Mouse (Mus musculus): ENCODE results near the gene Pkhd1. TPM values are rescaled to one million over a fixed set of nuclear protein-coding genes. Genes with fewer than 3 reads are reported as not detected.
A peak's percentile ranks its signal among the peaks of the same experiment; 100 is the strongest.
"Not testable (repeated sequence)": the region's sequence is repeated elsewhere in the genome, so short reads cannot be mapped to it uniquely, and the experiment has no call there.

Gene Pkhd1
- polyA plus RNA-seq, 1 experiment from 2014 or later, result 0.05 TPM

DNA sequence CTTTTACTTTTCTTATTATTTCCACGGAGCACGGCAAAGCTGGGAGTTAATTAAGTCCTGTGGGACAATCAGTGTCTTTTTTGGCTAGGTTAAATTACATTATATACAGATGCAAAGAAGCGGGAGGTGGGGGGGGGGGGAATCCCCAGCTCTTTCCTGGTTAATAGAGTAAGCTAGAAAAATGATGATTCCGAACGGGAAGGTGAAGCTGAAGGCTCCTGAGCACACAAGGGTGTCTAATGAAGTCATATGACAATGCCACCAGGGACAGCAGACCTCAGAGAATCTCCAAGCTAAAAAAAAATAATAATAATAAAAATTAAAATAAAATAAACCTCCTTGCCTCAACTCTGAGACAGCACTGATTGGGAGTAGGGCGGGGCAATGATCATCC is 139.6 kb downstream of the Pkhd1 start:
- Histone ChIP-seq H3K9ac (no peak overlapping the region; the same call in 1 of the 2 replicates), H3K36me3 (no peaks in the 10 kb centered on the region), H3K4me2 (replicated peaks) (peak overlapping the region; percentile 73), H3K27me3 (peaks cover 40% of the 10 kb centered on the region), H3K9me3 (no peaks in the 10 kb centered on the region), H3K4me3 (peak overlapping the region; percentile 39), H3K27ac (no peak overlapping the region), H3K4me1 (peaks cover 14% of the 10 kb centered on the region; the same call in 1 of the 2 replicates)
- no peak for ATAC-seq (ENCODE audit: low FRiP score, low read depth)
- WGBS, result 23% methylated on average over 6 of the region's 6 CpGs

DNA sequence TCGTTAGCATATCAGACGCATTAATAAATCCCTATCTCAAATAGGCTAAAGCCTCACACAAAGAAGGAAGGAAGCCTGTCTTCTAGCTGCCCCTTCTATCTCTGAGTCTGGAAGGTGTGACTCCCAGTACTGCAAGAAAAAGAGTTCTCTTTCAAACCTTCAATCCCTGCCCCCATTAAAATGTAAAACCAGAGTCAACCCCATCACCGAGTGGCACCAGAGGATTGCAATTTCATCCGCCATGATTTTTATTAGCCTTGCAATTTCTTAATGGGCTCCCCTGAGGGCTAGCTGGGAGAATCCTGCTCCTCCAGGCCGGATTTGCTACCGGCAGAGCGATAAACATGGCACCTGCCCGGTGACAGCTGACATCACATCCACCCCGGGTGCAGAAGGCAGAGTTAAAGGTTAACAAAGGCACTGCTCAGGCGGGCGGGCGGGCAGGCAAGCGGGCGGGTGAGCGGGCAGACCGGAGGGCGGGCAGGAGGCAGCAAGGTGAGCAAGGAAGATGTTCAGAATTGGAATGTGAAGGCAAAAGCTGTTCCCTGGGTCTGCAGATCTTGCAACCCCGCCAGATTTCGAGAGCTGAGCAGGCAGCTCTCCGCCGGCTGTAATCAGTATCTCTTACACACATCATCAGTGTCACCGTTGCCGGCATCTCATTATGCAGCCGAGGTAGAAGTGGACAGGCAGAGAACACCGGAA is 140.2 kb downstream of the Pkhd1 start:
- Histone ChIP-seq H3K4me1 (peaks cover 14% of the 10 kb centered on the region; the same call in 1 of the 2 replicates), H3K4me2 (replicated peaks) (peak overlapping the region; percentile 73), H3K9ac (peak overlapping the region; percentile 43), H3K27me3 (peaks cover 46% of the 10 kb centered on the region), H3K4me3 (peak overlapping the region; percentile 39), H3K9me3 (no peaks in the 10 kb centered on the region), H3K27ac (no peak overlapping the region), H3K36me3 (no peaks in the 10 kb centered on the region)
- peak; percentile 48 for ATAC-seq (ENCODE audit: low FRiP score, low read depth)
- 5% methylated on average over 25 of the region's 25 CpGs for WGBS

DNA sequence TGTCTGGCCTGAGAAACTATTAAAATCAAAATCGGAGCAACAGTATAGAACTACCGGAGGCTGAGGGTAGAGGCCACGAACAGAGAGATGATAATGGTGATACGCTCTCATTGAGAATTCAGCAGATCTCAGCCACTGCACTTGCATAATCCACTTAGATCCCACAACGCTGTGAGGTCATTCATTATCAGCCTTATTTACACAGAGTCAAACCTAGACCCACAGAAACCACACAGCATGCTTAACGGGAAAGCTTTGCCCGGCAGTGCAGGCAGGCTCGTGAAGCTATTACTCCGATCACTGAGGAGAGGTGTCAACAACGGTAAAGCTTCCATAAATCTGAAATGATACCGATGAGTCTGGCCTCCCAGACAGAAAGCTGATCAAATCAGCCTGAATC is 147.1 kb downstream of the Pkhd1 start:
- H3K27me3 ChIP-seq, result peaks cover 21% of the 10 kb centered on the region
- no peak overlapping the region for H3K4me3 ChIP-seq
- no peaks in the 10 kb centered on the region for H3K9me3 ChIP-seq
- H3K4me2 ChIP-seq (replicated peaks), result no peak overlapping the region
- H3K36me3 ChIP-seq, result no peaks in the 10 kb centered on the region
- H3K27ac ChIP-seq, result no peak overlapping the region
- H3K4me1 ChIP-seq, result 0 out of 2 replicates have a peak, but pooled peaks cover 4% of the 10 kb centered on the region
- 69% methylated on average over 11 of the region's 11 CpGs for WGBS
- no peak for ATAC-seq (ENCODE audit: low FRiP score, low read depth)
- H3K9ac ChIP-seq, result no peak overlapping the region

DNA sequence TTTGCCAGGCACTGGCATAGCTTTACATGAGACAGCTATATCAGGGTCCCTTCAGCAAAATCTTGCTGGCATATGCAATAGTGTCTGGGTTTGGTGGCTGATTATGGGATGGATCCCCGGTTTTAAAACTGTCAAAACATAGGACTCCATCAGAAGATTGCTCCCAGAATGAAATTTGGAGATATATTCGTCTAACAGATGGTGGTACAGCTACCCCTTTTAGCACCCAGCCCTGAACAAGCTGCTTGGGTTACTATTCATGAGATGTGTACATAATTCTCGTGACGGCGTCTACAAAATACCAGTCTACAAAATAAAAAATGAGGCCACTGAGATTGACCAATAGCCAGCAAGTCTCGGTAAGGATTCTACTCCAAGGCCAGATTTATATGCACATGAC is 147.5 kb downstream of the Pkhd1 start:
- 79% methylated on average over 6 of the region's 6 CpGs for WGBS
- no peak for ATAC-seq (ENCODE audit: low FRiP score, low read depth)

DNA sequence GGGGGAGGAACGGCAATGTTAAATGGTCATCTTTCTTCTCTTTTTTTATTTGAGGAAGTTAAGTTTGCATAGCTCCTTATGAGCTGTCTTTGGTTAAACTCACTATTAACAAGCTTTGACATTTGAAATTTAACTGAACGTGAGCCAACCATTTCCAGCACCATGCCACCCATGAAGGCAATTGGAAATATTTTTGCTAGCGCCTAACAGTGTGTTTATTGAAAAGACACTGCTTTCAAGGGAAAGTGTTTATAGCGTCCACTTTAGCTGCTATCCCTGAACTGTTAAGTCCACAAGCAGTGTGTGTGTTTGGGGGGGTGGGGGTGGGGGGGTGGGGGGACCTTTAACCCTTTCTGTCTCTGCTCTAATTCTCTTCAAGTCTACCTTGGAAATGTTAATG is 151.4 kb downstream of the Pkhd1 start:
- no peak overlapping the region for H3K27ac ChIP-seq

More for the DNA sequence above, 147.5 kb downstream of the Pkhd1 start:
- Histone ChIP-seq H3K9me3 (no peaks in the 10 kb centered on the region), H3K36me3 (no peaks in the 10 kb centered on the region), H3K4me2 (replicated peaks) (no peak overlapping the region), H3K9ac (no peak overlapping the region), H3K27ac (no peak overlapping the region), H3K4me1 (0 out of 2 replicates have a peak, but pooled peaks cover 4% of the 10 kb centered on the region), H3K4me3 (no peak overlapping the region), H3K27me3 (peaks cover 21% of the 10 kb centered on the region)

DNA sequence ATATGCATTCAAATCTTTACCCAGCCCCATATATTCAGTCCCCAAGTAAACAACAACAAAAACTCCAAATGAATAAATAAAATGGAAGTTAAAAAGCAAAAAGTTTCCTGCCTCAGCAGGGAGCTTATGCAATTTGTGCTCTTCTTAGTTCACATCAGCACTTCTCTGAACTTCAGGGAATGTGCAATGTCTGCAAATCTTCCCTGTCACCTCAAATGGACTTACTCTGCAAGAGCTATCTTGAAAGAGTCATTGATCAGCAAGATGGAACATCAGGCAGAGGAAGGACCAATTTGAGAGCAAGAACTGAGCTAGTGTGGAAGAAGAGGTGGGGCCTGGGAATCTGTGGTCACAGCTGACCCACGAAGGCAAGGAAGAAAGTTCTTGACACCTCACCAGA is 163.2 kb downstream of the Pkhd1 start:
- H3K9ac ChIP-seq, result no peak overlapping the region
- no peaks in the 10 kb centered on the region for H3K36me3 ChIP-seq
- ATAC-seq (ENCODE audit: low FRiP score, low read depth), result no peak
- H3K27ac ChIP-seq, result no peak overlapping the region
- no peak overlapping the region for H3K4me2 ChIP-seq (replicated peaks)
- H3K27me3 ChIP-seq, result 0 out of 2 replicates have a peak, but pooled peaks cover 9% of the 10 kb centered on the region
- 63% methylated on average over 1 of the region's 1 CpGs for WGBS
- H3K4me1 ChIP-seq, result no peaks in the 10 kb centered on the region
- no peak overlapping the region for H3K4me3 ChIP-seq
- no peaks in the 10 kb centered on the region for H3K9me3 ChIP-seq

More for the DNA sequence above, 151.4 kb downstream of the Pkhd1 start:
- peak; percentile 52; the same call in 1 of the 2 replicates for ATAC-seq (ENCODE audit: low FRiP score, low read depth)
- no peak overlapping the region for H3K4me3 ChIP-seq
- no peak overlapping the region for H3K4me2 ChIP-seq (replicated peaks)
- WGBS, result 17% methylated on average over 4 of the region's 4 CpGs
- H3K9ac ChIP-seq, result no peak overlapping the region
- peaks cover 4% of the 10 kb centered on the region; the same call in 1 of the 2 replicates for H3K27me3 ChIP-seq
- no peaks in the 10 kb centered on the region for H3K36me3 ChIP-seq
- H3K9me3 ChIP-seq, result no peaks in the 10 kb centered on the region
- H3K4me1 ChIP-seq, result 0 out of 2 replicates have a peak, but pooled peaks cover 4% of the 10 kb centered on the region

DNA sequence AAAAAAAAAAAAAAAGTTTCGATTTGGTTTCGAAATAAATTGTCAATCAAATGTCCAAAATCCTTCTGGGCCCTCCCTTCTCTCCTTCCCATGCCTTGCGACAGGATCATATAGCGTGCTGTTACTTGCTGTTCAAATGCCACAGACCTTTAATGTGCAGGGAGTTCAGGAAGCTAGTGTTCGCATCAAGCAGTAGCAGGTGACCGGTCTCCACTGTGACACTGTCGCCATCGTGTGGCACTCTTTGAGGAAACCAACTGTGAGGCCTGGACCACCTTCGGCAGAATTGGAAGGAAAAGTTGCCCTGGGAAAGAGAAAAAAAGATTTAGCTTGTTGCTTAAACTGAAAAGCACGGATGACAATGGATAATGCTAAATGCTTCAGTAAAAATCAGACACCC is 167.8 kb downstream of the Pkhd1 start:
- no peak overlapping the region for H3K9ac ChIP-seq
- no peak overlapping the region for H3K4me3 ChIP-seq
- H3K4me1 ChIP-seq, result no peaks in the 10 kb centered on the region
- no peaks in the 10 kb centered on the region for H3K9me3 ChIP-seq
- no peak overlapping the region for H3K4me2 ChIP-seq (replicated peaks)
- no peaks in the 10 kb centered on the region for H3K36me3 ChIP-seq
- H3K27me3 ChIP-seq, result 0 out of 2 replicates have a peak, but pooled peaks cover 5% of the 10 kb centered on the region
- ATAC-seq (ENCODE audit: low FRiP score, low read depth), result peak; percentile 57; the same call in 1 of the 2 replicates
- no peak overlapping the region for H3K27ac ChIP-seq
- 25% methylated on average over 10 of the region's 10 CpGs for WGBS

DNA sequence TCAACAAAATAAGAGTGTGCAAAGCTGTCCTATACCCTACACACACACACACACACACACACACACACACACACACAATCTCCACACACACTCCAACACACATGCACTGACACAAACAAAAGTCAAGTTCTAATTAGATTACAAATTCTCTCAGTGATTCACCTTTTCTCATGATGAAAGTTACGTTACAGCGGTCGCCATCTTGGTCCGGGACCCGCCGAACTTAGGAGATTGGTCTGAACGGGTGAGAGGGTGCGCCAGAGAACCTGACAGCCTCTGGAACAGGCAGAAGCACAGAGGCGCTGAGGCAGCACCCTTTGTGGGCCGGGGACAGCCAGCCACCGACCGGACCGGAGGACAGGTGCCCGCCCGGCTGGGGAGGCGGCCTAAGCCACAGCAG is 185.8 kb downstream of the Pkhd1 start:
- not testable (repeated sequence) for ATAC-seq (ENCODE audit: low FRiP score, low read depth)

DNA sequence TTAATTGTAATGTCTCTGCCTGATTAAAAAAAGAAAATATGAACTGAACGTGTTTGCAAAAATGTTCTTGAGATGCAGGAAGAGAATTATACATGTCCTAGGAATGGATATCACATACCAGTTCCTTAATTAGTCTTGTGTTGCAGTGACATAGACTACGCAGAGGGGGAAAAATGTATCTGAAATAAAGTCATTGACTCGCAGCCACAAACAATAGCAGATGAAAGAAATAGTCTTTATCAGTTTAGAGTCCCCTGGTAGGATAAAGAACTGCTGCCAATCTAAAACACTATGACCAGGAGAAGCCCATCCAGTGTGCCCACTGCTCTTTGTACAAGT is 188.8 kb downstream of the Pkhd1 start:
- Histone ChIP-seq H3K27me3 (no peaks in the 10 kb centered on the region), H3K4me1 (no peaks in the 10 kb centered on the region), H3K4me3 (no peak overlapping the region), H3K4me2 (replicated peaks) (no peak overlapping the region), H3K27ac (no peak overlapping the region), H3K9ac (no peak overlapping the region), H3K9me3 (no peaks in the 10 kb centered on the region), H3K36me3 (no peaks in the 10 kb centered on the region)
- WGBS, result 86% methylated on average over 3 of the region's 3 CpGs
- ATAC-seq (ENCODE audit: low FRiP score, low read depth), result no peak

More for the DNA sequence above, 185.8 kb downstream of the Pkhd1 start:
- WGBS, result 89% methylated on average over 16 of the region's 16 CpGs
- not testable (repeated sequence) for H3K27ac ChIP-seq; H3K4me3 ChIP-seq; H3K36me3 ChIP-seq; H3K4me2 ChIP-seq (replicated peaks); H3K9ac ChIP-seq; H3K9me3 ChIP-seq; H3K27me3 ChIP-seq; H3K4me1 ChIP-seq

DNA sequence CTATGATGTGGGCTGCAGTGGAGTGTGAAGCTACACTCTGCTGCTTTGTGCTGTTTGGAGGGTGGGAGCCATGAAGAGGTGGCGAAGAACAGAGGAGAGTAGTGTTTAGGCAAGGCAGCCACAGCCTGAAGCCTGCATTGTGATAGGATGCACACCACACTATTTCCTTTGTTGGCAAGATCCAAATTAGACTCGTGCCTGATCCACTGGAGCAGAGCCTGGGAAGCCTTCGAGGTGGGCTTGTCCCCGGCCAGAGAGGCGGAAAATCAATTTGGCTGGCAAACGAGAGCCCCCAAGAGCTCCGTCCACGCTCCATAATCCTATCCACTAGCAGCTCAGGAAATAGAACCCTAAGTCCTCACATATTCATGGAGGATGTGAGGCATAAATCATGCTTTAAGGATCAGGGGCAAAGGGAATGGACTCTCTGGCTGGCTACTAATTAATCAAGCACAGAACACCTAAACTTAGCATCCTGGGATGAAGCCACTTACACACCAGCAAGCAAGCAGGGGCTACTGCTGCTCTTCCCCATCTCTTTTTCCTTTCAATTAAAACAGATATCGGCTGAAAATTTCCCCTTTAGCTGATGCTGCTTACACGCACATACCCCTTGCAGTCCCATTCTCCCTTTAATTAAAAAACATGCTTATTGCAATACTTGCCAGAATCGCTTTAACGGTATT is 189.4 kb downstream of the Pkhd1 start:
- no peak overlapping the region for H3K4me2 ChIP-seq (replicated peaks)

DNA sequence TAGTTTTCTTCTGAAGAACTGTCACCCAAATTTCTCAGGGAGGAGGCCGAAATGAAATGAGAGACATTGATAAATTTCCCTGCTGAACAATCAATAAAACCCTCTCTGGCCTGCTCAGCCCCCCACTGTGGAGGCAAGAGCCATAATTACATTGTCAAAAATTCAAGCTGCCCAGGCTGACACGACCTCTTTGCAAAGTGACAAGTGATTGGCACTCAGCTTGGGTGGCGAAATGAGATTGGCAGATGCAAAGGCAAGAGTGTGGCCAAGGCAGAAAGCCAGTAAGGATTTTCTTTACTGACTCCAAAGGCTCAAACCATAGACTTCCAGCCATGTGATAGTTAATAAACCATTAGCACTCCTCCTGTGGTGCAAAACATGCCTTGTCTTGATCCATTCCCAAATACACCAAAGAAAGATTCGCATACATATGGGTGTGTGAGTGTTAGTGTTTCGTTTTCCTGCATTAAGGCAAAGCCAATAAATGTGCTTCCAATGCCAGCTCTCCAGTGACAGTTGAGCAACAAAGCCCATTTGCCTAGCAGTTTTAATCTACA is 208.4 kb downstream of the Pkhd1 start:
- Histone ChIP-seq H3K4me1 (0 out of 2 replicates have a peak, but pooled peaks cover 5% of the 10 kb centered on the region), H3K27me3 (no peaks in the 10 kb centered on the region)

More for the DNA sequence above, 189.4 kb downstream of the Pkhd1 start:
- no peaks in the 10 kb centered on the region for H3K27me3 ChIP-seq
- H3K4me1 ChIP-seq, result no peaks in the 10 kb centered on the region
- no peak for ATAC-seq (ENCODE audit: low FRiP score, low read depth)
- no peak overlapping the region for H3K9ac ChIP-seq
- 58% methylated on average over 12 of the region's 12 CpGs for WGBS
- no peak overlapping the region for H3K4me3 ChIP-seq
- no peaks in the 10 kb centered on the region for H3K9me3 ChIP-seq
- no peak overlapping the region for H3K27ac ChIP-seq
- H3K36me3 ChIP-seq, result no peaks in the 10 kb centered on the region

DNA sequence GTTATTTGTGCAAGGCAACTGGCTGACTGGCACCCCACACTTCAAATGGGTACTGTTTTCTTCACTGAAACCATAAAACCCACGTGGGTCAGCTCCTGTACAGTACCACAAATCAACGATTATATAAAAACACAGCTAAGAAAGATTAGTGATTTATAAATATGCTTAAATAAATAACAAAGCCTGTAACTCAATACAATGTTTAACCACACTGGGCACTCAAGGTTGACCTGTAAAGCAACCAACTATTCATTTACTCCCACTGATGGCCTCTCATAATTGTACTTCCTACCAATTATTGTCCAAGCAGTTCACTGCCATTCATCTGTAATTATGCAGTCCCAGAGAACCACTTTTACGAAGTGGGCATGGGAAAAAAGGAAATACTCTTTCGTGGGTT is 219.5 kb downstream of the Pkhd1 start:
- no peak for ATAC-seq (ENCODE audit: low FRiP score, low read depth)
- H3K4me1 ChIP-seq, result no peaks in the 10 kb centered on the region
- H3K27me3 ChIP-seq, result no peaks in the 10 kb centered on the region
- no peaks in the 10 kb centered on the region for H3K36me3 ChIP-seq
- no peak overlapping the region for H3K4me2 ChIP-seq (replicated peaks)
- H3K9me3 ChIP-seq, result no peaks in the 10 kb centered on the region
- H3K27ac ChIP-seq, result no peak overlapping the region
- 42% methylated on average over 4 of the region's 4 CpGs for WGBS
- no peak overlapping the region for H3K9ac ChIP-seq
- no peak overlapping the region for H3K4me3 ChIP-seq

More for the DNA sequence above, 208.4 kb downstream of the Pkhd1 start:
- H3K9ac ChIP-seq, result no peak overlapping the region
- H3K4me2 ChIP-seq (replicated peaks), result no peak overlapping the region
- H3K36me3 ChIP-seq, result no peaks in the 10 kb centered on the region
- H3K4me3 ChIP-seq, result no peak overlapping the region
- no peak overlapping the region for H3K27ac ChIP-seq
- H3K9me3 ChIP-seq, result no peaks in the 10 kb centered on the region
- WGBS, result 63% methylated on average over 5 of the region's 5 CpGs
- ATAC-seq (ENCODE audit: low FRiP score, low read depth), result no peak

Data from limb, embryonic 13.5 days (tissue).